Mouse (Mus musculus) intestine, postnatal 0 days (tissue): ENCODE results near the gene Mgme1. TPM values are rescaled to one million over a fixed set of nuclear protein-coding genes. Genes with fewer than 3 reads are reported as not detected.
A peak's percentile ranks its signal among the peaks of the same experiment; 100 is the strongest.

ENCODE experiments used
- ATAC-seq: fragments of 200-750 bp; cut with Nextera tagmentation; 2 replicates; pipeline ENCODE4 v1.8.0; 2017; ENCODE audit warnings: mild to moderate bottlenecking, moderate TSS enrichment, moderate library complexity
- H3K27ac ChIP-seq: fragments of 300-500 bp; sonication (generic); 2 replicates; pipeline ENCODE4 v1.5.1; 2014; ENCODE audit warnings: mild to moderate bottlenecking, low read depth, low read length, moderate library complexity
- H3K27me3 ChIP-seq: fragments of 300-500 bp; sonication (generic); replicated peaks from 2 replicates; pipeline ENCODE4 v1.6.1; 2014; ENCODE audit warnings: low read length, mixed read lengths; ENCODE audit not compliant: control insufficient read depth, insufficient read depth
- H3K36me3 ChIP-seq: fragments of 300-500 bp; sonication (generic); 2 replicates; pipeline ENCODE4 v1.6.1; 2014; ENCODE audit warnings: mild to moderate bottlenecking, moderate library complexity; ENCODE audit not compliant: control insufficient read depth, insufficient read depth
- H3K4me1 ChIP-seq: fragments of 300-500 bp; sonication (generic); replicated peaks from 2 replicates; pipeline ENCODE4 v1.6.1; 2014; ENCODE audit warnings: antibody characterized with exemption, low read length, mixed read lengths; ENCODE audit not compliant: control insufficient read depth, insufficient read depth
- H3K4me2 ChIP-seq: fragments of 300-500 bp; sonication (generic); replicated peaks from 2 replicates; pipeline ENCODE4 v1.6.1; 2014; ENCODE audit warnings: low read depth, mild to moderate bottlenecking, moderate library complexity
- H3K4me3 ChIP-seq: fragments of 300-500 bp; sonication (generic); 2 replicates; pipeline ENCODE4 v1.5.1; 2014; ENCODE audit warnings: low read depth, low read length
- H3K9ac ChIP-seq: fragments of 300-500 bp; sonication (generic); 2 replicates; pipeline ENCODE4 v1.6.1; 2014; ENCODE audit warnings: mild to moderate bottlenecking, low read depth, low read length
- H3K9me3 ChIP-seq: fragments of 300-500 bp; sonication (generic); 2 replicates; pipeline ENCODE4 v1.6.1; 2016; ENCODE audit warnings: mixed run types; ENCODE audit not compliant: control insufficient read depth
- CTCF ChIP-seq: sonication (generic); IDR thresholded peaks from 2 replicates; pipeline ENCODE4 v1.5.1; 2016; ENCODE audit warnings: low read depth, mild to moderate bottlenecking, control low read depth, antibody characterized with exemption, moderate library complexity
- WGBS: fragments of 180-500 bp; shearing (Covaris S2); extraction: QIAGEN DNeasy Blood & Tissue Kit; methylation state at CpG from one replicate; pipeline ENCODE4 v1.1.7; 2014; 5-methylcytosine and 5-hydroxymethylcytosine counted together
- polyA plus RNA-seq: library from polyadenylated mRNA; unstranded; fragments of >200 nt; fragmentation: Nextera tagmentation; extraction: Ambion mirVana; gene quantifications from 2 replicates; pipeline ENCODE4 v1.2.1, GENCODE M21; 2015

Mgme1 gene
- polyA plus RNA-seq, 1 experiment from 2014 or later = 9.6 TPM

DNA sequence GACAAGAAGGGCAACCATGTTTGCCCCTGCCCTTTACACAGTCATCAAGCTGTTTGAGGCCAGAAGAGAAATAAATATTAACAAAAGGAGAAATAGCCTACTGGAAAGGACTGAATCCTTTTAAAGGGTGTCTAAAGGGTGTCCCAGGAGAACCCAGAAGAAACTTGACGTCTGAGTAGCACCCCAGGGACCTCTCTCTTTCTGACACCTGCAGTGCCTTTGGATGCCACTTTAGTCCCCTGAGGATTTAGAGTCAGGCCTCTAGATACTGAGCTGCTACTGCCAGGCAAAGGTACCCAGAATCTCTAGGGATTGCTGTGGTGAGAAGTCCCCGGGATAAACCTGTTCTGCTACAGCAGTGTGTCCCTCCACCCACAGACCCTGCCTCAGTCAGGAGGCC lies 31.1 kb upstream of the Mgme1 start:
- 58% methylated on average over 2 of the region's 2 CpGs for WGBS
- TF ChIP-seq CTCF = no peak

GRCm38 (mm10) chr2:144240095-144240899 lies 30.2 kb upstream of the Mgme1 start:
- WGBS = 87% methylated on average over 3 of the region's 3 CpGs
- no peak overlapping the region for H3K27ac ChIP-seq

More for the DNA sequence above, 31.1 kb upstream of the Mgme1 start:
- Histone ChIP-seq H3K4me3 (no peak overlapping the region), H3K27ac (no peak overlapping the region), H3K9me3 (0 out of 2 replicates have a peak, but pooled peaks cover 3% of the 10 kb centered on the region), H3K9ac (no peak overlapping the region), H3K27me3 (no peaks in the 10 kb centered on the region), H3K36me3 (no peaks in the 10 kb centered on the region), H3K4me2 (no peak overlapping the region), H3K4me1 (no peaks in the 10 kb centered on the region; the same call in 1 of the 2 replicates)
- ATAC-seq = no peak

GRCm38 (mm10) chr2:144245464-144245863 lies 25.0 kb upstream of the Mgme1 start:
- H3K4me2 ChIP-seq = no peak overlapping the region
- H3K36me3 ChIP-seq = peaks cover 10% of the 10 kb centered on the region
- no peaks in the 10 kb centered on the region for H3K27me3 ChIP-seq
- ATAC-seq = no peak
- 0 out of 2 replicates have a peak, but pooled peaks cover 4% of the 10 kb centered on the region for H3K4me1 ChIP-seq
- H3K9ac ChIP-seq = no peak overlapping the region
- no peak overlapping the region for H3K4me3 ChIP-seq
- WGBS = 70% methylated on average over 7 of the region's 7 CpGs
- H3K27ac ChIP-seq = no peak overlapping the region
- no peaks in the 10 kb centered on the region for H3K9me3 ChIP-seq
- TF ChIP-seq CTCF = no peak

More at GRCm38 (mm10) chr2:144240095-144240899, 30.2 kb upstream of the Mgme1 start:
- TF ChIP-seq CTCF = no peak
- no peak for ATAC-seq
- Histone ChIP-seq H3K4me1 (no peaks in the 10 kb centered on the region; the same call in 1 of the 2 replicates), H3K9ac (no peak overlapping the region), H3K4me3 (no peak overlapping the region), H3K27me3 (no peaks in the 10 kb centered on the region), H3K4me2 (no peak overlapping the region), H3K36me3 (no peaks in the 10 kb centered on the region), H3K9me3 (no peaks in the 10 kb centered on the region)

- H3K27ac ChIP-seq = no peak overlapping the region
- H3K4me1 ChIP-seq = 0 out of 2 replicates have a peak, but pooled peaks cover 4% of the 10 kb centered on the region
- no peak for TF ChIP-seq CTCF
- H3K4me3 ChIP-seq = no peak overlapping the region
- peaks cover 18% of the 10 kb centered on the region for H3K36me3 ChIP-seq
- ATAC-seq = no peak
- no peak overlapping the region for H3K9ac ChIP-seq
- H3K4me2 ChIP-seq = no peak overlapping the region
- no peaks in the 10 kb centered on the region for H3K27me3 ChIP-seq
- no peaks in the 10 kb centered on the region for H3K9me3 ChIP-seq
- WGBS = 54% methylated on average over 2 of the region's 2 CpGs
These were observed 24.2 kb upstream of the Mgme1 start for GRCm38 (mm10) chr2:144246270-144246669.

DNA sequence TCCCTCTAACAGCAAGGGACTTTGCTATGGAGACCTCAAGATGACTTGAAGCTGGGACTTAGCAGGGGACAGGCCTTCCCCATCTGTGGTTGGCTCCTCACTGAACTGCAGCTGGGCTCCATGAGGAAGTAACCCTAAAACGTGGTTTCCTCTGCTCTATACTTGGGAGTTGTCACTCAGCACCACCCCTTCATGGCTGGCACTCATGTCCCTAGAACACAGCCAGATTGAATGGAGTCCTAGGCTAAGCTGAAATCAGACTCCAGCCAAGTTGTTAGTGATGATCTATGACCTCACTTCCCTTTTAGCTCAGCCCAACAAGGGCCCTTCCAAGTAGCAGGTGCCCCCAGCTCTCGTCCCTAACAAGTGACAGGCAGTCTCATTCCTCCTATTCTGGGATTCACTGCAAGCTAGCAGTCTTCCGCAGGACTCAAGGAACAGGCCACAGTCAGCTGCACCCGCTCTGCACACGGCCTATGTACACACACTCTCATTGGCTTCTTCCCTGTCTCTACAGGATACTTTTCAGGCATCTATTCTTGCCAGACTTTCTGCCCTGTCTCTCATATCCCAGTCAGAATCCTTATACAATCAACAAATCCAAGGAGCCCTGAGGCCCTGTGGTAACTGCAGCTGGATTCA lies 23.0 kb upstream of the Mgme1 start:
- Histone ChIP-seq H3K4me3 (no peak overlapping the region), H3K9ac (no peak overlapping the region), H3K27ac (no peak overlapping the region), H3K4me2 (no peak overlapping the region), H3K9me3 (no peaks in the 10 kb centered on the region), H3K27me3 (no peaks in the 10 kb centered on the region), H3K4me1 (0 out of 2 replicates have a peak, but pooled peaks cover 4% of the 10 kb centered on the region), H3K36me3 (peaks cover 28% of the 10 kb centered on the region)
- WGBS = 28% methylated on average over 5 of the region's 5 CpGs
- TF ChIP-seq CTCF = no peak
- ATAC-seq = 0 out of 2 replicates have a peak, but pooled peaks have one; percentile 26

GRCm38 (mm10) chr2:144248613-144249376 lies 21.7 kb upstream of the Mgme1 start:
- no peak overlapping the region for H3K4me2 ChIP-seq
- H3K4me3 ChIP-seq = no peak overlapping the region
- no peaks in the 10 kb centered on the region for H3K9me3 ChIP-seq
- no peaks in the 10 kb centered on the region for H3K27me3 ChIP-seq
- H3K36me3 ChIP-seq = peaks cover 42% of the 10 kb centered on the region
- whole genome bisulfite sequencing = 38% methylated on average over 4 of the region's 4 CpGs
- no peak for TF ChIP-seq CTCF
- no peak overlapping the region for H3K27ac ChIP-seq
- 0 out of 2 replicates have a peak, but pooled peaks cover 4% of the 10 kb centered on the region for H3K4me1 ChIP-seq
- 0 out of 2 replicates have a peak, but pooled peaks have one; percentile 22 for ATAC-seq
- H3K9ac ChIP-seq = no peak overlapping the region
